Mouse (Mus musculus) erythroblast, embryonic 14.5 days (primary cell): ENCODE measurements around the gene Fut9.

Experiments used
- GATA1 ChIP-seq: IDR thresholded peaks from 2 replicates; pipeline ENCODE4 v1.6.1; 2012; ENCODE audit warnings: low read length, inconsistent platforms, mixed read lengths
- TAL1 ChIP-seq: IDR thresholded peaks from 3 replicates; pipeline ENCODE4 v1.6.1; 2012; ENCODE audit warnings: low read length, inconsistent platforms, mixed read lengths

- TF ChIP-seq GATA1: no peak
- no peak for TF ChIP-seq TAL1
Measured at GRCm38 (mm10) chr4:25785276-25785675, 14.8 kb downstream of the Fut9 start.
